Mouse (Mus musculus): Measurements from ENCODE around the gene Aldh3a2. TPM values are rescaled to one million over a fixed set of nuclear protein-coding genes. Genes with fewer than 3 reads are reported as not detected.

Gene Aldh3a2
- total and polyA plus RNA-seq, 3 experiments = 19.5 to 28.4 (median 26.3) TPM

DNA sequence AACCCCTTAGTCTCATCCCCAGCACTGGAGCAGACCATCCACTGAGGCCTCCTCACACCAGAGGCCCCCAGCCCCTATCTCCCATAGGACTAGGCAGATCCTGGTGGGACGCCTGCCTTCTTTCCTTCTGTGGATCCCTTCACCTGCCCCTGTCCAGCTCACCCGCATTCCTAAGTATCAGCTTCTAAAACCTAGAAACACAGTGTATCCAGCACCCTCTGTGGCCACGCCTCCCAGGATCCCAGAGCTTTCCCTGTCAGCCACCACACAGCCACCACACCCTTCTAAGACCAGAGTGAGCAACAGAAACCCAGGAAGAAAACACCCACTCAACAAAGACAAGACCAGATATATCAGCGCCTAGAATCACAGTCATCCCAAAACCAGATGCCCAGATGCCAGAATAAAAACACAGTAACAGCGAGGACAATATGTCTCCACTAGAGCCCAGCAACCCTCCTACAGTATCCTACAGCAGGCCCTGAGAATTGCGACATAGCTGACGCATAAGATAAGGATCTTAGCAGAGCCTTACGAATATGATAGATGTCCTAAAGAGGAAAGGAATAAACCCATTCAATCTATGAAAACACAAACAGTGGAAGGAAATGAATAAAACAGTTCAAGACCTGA lies 11.3 kb upstream of the Aldh3a2 start:
- dilution Hi-C loops (cut with MboI; ENCODE audit: extremely low pct_ligation_motif_present, extremely low pct_unique_long_range_greater_than_20kb, low sequenced_read_pairs) = no loop called here
- Histone ChIP-seq H3K9ac (ENCODE audit: insufficient read depth, low read depth) (no peak overlapping the region), H3K27me3 (replicated peaks) (peaks cover 11% of the 10 kb centered on the region)

DNA sequence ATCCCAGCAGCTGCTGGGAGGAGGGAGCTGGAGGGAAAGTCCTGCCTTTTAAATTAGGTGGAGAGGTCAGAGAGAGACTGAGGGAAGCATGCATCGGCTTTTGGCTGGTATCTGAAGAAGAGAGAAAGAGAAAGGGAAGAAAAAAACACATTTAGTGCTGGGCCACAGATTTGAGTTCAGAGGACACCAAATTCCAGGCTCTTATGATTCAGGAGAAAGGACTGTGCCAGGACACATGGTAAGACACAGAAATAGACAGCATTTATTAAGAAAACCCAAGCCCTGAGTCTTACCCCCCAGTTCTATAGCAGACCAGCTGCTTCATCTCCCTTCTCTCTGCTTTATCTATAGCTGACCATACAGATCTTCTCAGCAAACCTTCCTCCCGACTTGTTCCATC lies 10.7 kb upstream of the Aldh3a2 start:
- H3K36me3 ChIP-seq (replicated peaks in 1 of 2; ENCODE audit: control insufficient read depth in 1 of 2, insufficient read depth in 1 of 2, low read length in 1 of 2) = no peaks in the 10 kb centered on the region
- H3K27me3 ChIP-seq (replicated peaks) = peaks cover 11% of the 10 kb centered on the region
- H3K79me2 ChIP-seq (replicated peaks; ENCODE audit: control insufficient read depth, extremely low read depth, insufficient read depth, poor library complexity, severe bottlenecking) = no peaks in the 10 kb centered on the region
- H3K27ac ChIP-seq (ENCODE audit: insufficient read depth, low read depth) = no peak overlapping the region
- dilution Hi-C loops (cut with MboI; ENCODE audit: extremely low pct_ligation_motif_present, extremely low pct_unique_long_range_greater_than_20kb, low sequenced_read_pairs) (no loop called here), in situ Hi-C loops (cut with MboI; ENCODE audit: low pct_ligation_motif_present, low pct_unique_long_range_greater_than_20kb, low sequenced_read_pairs) (no loop called here)
- H3K4me1 ChIP-seq (ENCODE audit: control insufficient read depth in 1 of 2, insufficient read depth in 2 of 2) = no peaks in the 10 kb centered on the region
- no peaks in the 10 kb centered on the region for H3K9me3 ChIP-seq (replicated peaks; ENCODE audit: low read length)
- no peak for DNase-seq (ENCODE audit: extremely low read depth)
- no peak overlapping the region for H3K9ac ChIP-seq (ENCODE audit: insufficient read depth, low read depth)
- no peak overlapping the region for H3K4me3 ChIP-seq (replicated peaks in 1 of 3; ENCODE audit: low read depth in 2 of 3, low read length in 2 of 3, poor library complexity in 1 of 3)
- TF ChIP-seq CTCF (conservative IDR thresholded peaks at IDR 0.05 in 1 of 2, IDR thresholded peaks at IDR 0.05 in 1 of 2; ENCODE audit: low read depth in 2 of 2, low read length in 2 of 2) (no peak), ETS1 (conservative IDR thresholded peaks at IDR 0.05; ENCODE audit: low read depth, low read length) (no peak), NELFE (IDR thresholded peaks at IDR 0.05; ENCODE audit: low read depth, low read length) (no peak), ZKSCAN1 (IDR thresholded peaks at IDR 0.05; ENCODE audit: borderline replicate concordance, low read depth, low read length) (no peak), POLR2AphosphoS2 (IDR thresholded peaks at IDR 0.05; ENCODE audit: low read depth, low read length) (no peak)
- H3K4me2 ChIP-seq (ENCODE audit: insufficient read depth, low read depth, poor library complexity, severe bottlenecking) = no peak overlapping the region

More for the DNA sequence above, 11.3 kb upstream of the Aldh3a2 start:
- Histone ChIP-seq H3K9me3 (replicated peaks; ENCODE audit: low read length) (no peaks in the 10 kb centered on the region), H3K79me2 (replicated peaks; ENCODE audit: control insufficient read depth, extremely low read depth, insufficient read depth, poor library complexity, severe bottlenecking) (no peaks in the 10 kb centered on the region), H3K4me3 (replicated peaks in 1 of 3; ENCODE audit: low read depth in 2 of 3, low read length in 2 of 3, poor library complexity in 1 of 3) (no peak overlapping the region), H3K36me3 (replicated peaks in 1 of 2; ENCODE audit: control insufficient read depth in 1 of 2, insufficient read depth in 1 of 2, low read length in 1 of 2) (no peaks in the 10 kb centered on the region), H3K4me2 (ENCODE audit: insufficient read depth, low read depth, poor library complexity, severe bottlenecking) (no peak overlapping the region), H3K4me1 (ENCODE audit: control insufficient read depth in 1 of 2, insufficient read depth in 2 of 2) (no peaks in the 10 kb centered on the region), H3K27ac (ENCODE audit: insufficient read depth, low read depth) (no peak overlapping the region)
- no peak for TF ChIP-seq NELFE (IDR thresholded peaks at IDR 0.05; ENCODE audit: low read depth, low read length)
- in situ Hi-C loops (cut with MboI; ENCODE audit: low pct_ligation_motif_present, low pct_unique_long_range_greater_than_20kb, low sequenced_read_pairs) = no loop called here
- no peak for DNase-seq (ENCODE audit: extremely low read depth)

GRCm38 (mm10) chr11:61276482-61276881 lies 9.2 kb upstream of the Aldh3a2 start:
- Histone ChIP-seq H3K4me1 (ENCODE audit: control insufficient read depth in 1 of 2, insufficient read depth in 2 of 2) (no peaks in the 10 kb centered on the region; a peak in 1 of 4 replicates), H3K79me2 (replicated peaks; ENCODE audit: control insufficient read depth, extremely low read depth, insufficient read depth, poor library complexity, severe bottlenecking) (no peaks in the 10 kb centered on the region), H3K4me2 (ENCODE audit: insufficient read depth, low read depth, poor library complexity, severe bottlenecking) (no peak overlapping the region), H3K27me3 (replicated peaks) (peaks cover 11% of the 10 kb centered on the region), H3K9ac (ENCODE audit: insufficient read depth, low read depth) (no peak overlapping the region), H3K36me3 (replicated peaks in 1 of 2; ENCODE audit: control insufficient read depth in 1 of 2, insufficient read depth in 1 of 2, low read length in 1 of 2) (no peaks in the 10 kb centered on the region), H3K9me3 (replicated peaks; ENCODE audit: low read length) (no peaks in the 10 kb centered on the region), H3K4me3 (replicated peaks in 1 of 3; ENCODE audit: low read depth in 2 of 3, low read length in 2 of 3, poor library complexity in 1 of 3) (no peak overlapping the region), H3K27ac (ENCODE audit: insufficient read depth, low read depth) (no peak overlapping the region)
- in situ Hi-C loops (cut with MboI; ENCODE audit: low pct_ligation_motif_present, low pct_unique_long_range_greater_than_20kb, low sequenced_read_pairs) (no loop called here), dilution Hi-C loops (cut with MboI; ENCODE audit: extremely low pct_ligation_motif_present, extremely low pct_unique_long_range_greater_than_20kb, low sequenced_read_pairs) (no loop called here)
- TF ChIP-seq E2F4 (IDR thresholded peaks at IDR 0.05; ENCODE audit: insufficient replicate concordance, low read depth, low read length) (no peak), TBP (conservative IDR thresholded peaks at IDR 0.05; ENCODE audit: low read depth, low read length) (no peak), KAT2A (IDR thresholded peaks at IDR 0.05; ENCODE audit: insufficient replicate concordance, low read length) (no peak), ZC3H11A (IDR thresholded peaks at IDR 0.05; ENCODE audit: low read depth, low read length) (no peak), USF2 (conservative IDR thresholded peaks at IDR 0.05; ENCODE audit: low read depth, low read length) (no peak)
- DNase-seq (ENCODE audit: extremely low read depth) = no peak
